Mouse (Mus musculus) lung, adult 2 months (tissue): ENCODE measurements around the gene Pqlc2.

Experiments
- CTCF ChIP-seq: fragments of 200-500 bp; IDR thresholded peaks from 2 replicates; pipeline ENCODE4 v1.5.1; 2011; ENCODE audit warnings: mild to moderate bottlenecking, low read length, control low read depth; ENCODE audit not compliant: insufficient read depth
- POLR2A ChIP-seq: fragments of 200-500 bp; IDR thresholded peaks from 2 replicates; pipeline ENCODE4 v1.6.1; 2011; ENCODE audit warnings: low read depth, mild to moderate bottlenecking, control low read depth, low read length, borderline replicate concordance; ENCODE audit errors: extremely low read depth

DNA sequence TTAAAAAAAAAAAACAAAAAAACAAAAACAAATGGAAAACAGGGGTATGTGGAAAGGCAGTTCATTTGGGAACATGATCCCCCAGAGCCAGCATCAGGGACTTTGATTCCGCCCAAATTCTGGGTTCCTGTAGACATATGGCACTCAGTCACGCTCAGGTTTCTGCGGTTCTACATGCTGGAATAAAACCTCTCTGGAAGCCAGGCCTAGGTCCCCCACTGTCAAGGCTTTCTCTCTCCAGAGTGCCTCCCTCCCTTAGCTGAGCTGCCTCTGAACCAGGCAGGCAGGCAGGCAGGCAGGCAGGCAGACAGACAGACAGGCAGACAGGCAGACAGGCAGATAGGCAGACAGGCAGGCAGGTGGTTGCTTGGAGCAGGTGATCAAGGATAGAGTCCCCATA, 40.3 kb downstream of the Pqlc2 start:
- TF ChIP-seq CTCF (no peak), POLR2A (no peak)
